Mouse (Mus musculus): ENCODE results near the gene Matn3.

DNA sequence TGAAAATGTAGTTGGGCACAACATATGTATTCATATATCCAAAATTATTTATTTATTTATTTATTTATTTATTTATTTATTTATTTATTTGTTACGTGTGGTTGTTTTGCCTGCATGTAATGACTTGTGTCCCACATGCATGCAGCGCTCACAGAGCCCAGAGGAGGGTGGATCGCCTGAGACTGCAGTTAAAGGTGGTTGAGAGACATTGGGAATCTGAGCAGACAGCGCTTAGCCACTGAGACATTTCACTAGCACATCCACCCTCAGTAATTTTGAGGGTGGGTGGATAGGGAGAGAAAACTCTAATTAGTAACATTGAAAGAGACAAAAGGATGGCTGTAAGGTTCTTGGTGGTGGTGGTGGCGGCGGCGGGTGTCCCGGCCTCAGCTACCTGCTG is 72.7 kb downstream of the Matn3 start:
- TF ChIP-seq POLR2A (IDR thresholded peaks at IDR 0.05; ENCODE audit: borderline replicate concordance, insufficient read depth, low read length): no peak
- no peak for TF ChIP-seq CTCF (IDR thresholded peaks at IDR 0.05; ENCODE audit: borderline replicate concordance, insufficient read depth, low read depth, low read length)

All from cerebellum, adult 2 months (tissue).